Mouse (Mus musculus) forebrain, embryonic 11.5 days (tissue): ENCODE measurements around the gene Mllt1. TPM values are rescaled to one million over a fixed set of nuclear protein-coding genes. Genes with fewer than 3 reads are reported as not detected.

Experiments
- ATAC-seq: fragments of 200-750 bp; cut with Nextera tagmentation; replicated peaks from 2 replicates; pipeline ENCODE4 v1.8.0; 2017; ENCODE audit warnings: moderate TSS enrichment; ENCODE audit not compliant: low FRiP score
- DNase-seq: peaks from one replicate; pipeline ENCODE4 v3.0.0-alpha.2; 2017; ENCODE audit warnings: low spot score
- H3K27ac ChIP-seq: fragments of 300-500 bp; sonication (generic); 2 replicates; pipeline ENCODE4 v1.5.1; 2014; ENCODE audit warnings: low read depth, low read length
- H3K27me3 ChIP-seq: fragments of 300-500 bp; sonication (generic); 2 replicates; pipeline ENCODE4 v1.6.1; 2014; ENCODE audit warnings: mild to moderate bottlenecking, low read length, mixed read lengths; ENCODE audit not compliant: control insufficient read depth, insufficient read depth
- H3K36me3 ChIP-seq: fragments of 300-500 bp; sonication (generic); 2 replicates; pipeline ENCODE4 v1.6.1; 2014; ENCODE audit warnings: mild to moderate bottlenecking, low read length, moderate library complexity, mixed read lengths; ENCODE audit not compliant: control insufficient read depth, insufficient read depth
- H3K4me1 ChIP-seq: fragments of 300-500 bp; sonication (generic); replicated peaks from 2 replicates; pipeline ENCODE4 v1.6.1; 2014; ENCODE audit warnings: low read length, mixed read lengths; ENCODE audit not compliant: control insufficient read depth, insufficient read depth
- H3K4me2 ChIP-seq: fragments of 300-500 bp; sonication (generic); 2 replicates; pipeline ENCODE4 v1.6.1; 2014; ENCODE audit warnings: low read depth, mild to moderate bottlenecking, low read length, moderate library complexity, mixed read lengths; ENCODE audit not compliant: severe bottlenecking
- H3K4me3 ChIP-seq: fragments of 300-500 bp; sonication (generic); 2 replicates; pipeline ENCODE4 v1.5.1; 2014; ENCODE audit warnings: low read depth, low read length
- H3K9ac ChIP-seq: fragments of 300-500 bp; sonication (generic); 2 replicates; pipeline ENCODE4 v1.6.1; 2014; ENCODE audit warnings: low read length
- H3K9me3 ChIP-seq: fragments of 300-500 bp; sonication (generic); 2 replicates; pipeline ENCODE4 v1.6.1; 2016; ENCODE audit warnings: low read length, mixed read lengths; ENCODE audit not compliant: control insufficient read depth
- WGBS: fragments of 180-500 bp; shearing (Covaris S2); extraction: QIAGEN DNeasy Blood & Tissue Kit; methylation state at CpG from one replicate; pipeline ENCODE4 v1.1.7; 2014; 5-methylcytosine and 5-hydroxymethylcytosine counted together
- polyA plus RNA-seq: library from polyadenylated mRNA; unstranded; fragments of >200 nt; fragmentation: Nextera tagmentation; extraction: Ambion mirVana; gene quantifications from 2 replicates; pipeline ENCODE4 v1.2.1, GENCODE M21; 2014

Mllt1 gene
- polyA plus RNA-seq, 1 experiment from 2014 or later = 56.7 TPM

- Histone ChIP-seq H3K4me1 (no peaks in the 10 kb centered on the region), H3K4me2 (no peak overlapping the region), H3K4me3 (no peak overlapping the region), H3K9me3 (no peaks in the 10 kb centered on the region), H3K36me3 (no peaks in the 10 kb centered on the region), H3K27me3 (no peaks in the 10 kb centered on the region), H3K27ac (no peak overlapping the region), H3K9ac (no peak overlapping the region)
- WGBS = 66% methylated on average over 13 of the region's 14 CpGs
- ATAC-seq (no peak), DNase-seq (peak; percentile 41)
Measured at GRCm38 (mm10) chr17:56973956-56974707, 38.9 kb upstream of the Mllt1 start.

DNA sequence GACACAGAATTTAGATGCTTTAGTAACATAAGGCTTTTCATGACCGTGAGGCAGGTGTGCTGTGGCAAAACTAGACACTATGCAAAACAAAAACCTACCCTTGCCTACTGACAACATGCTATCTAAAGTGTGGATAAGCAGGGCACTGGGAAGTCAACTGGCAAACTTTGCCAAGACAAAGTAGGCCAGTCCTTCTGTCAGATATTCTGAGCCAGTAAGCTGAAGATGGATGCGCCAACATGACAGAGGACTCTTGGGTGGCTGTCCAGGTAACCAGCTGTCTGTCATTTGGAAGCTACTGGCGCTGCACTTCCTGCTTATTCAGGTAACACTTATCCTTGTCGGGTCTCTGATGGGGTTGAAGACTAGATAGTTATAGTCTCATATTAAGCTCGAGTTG, 34.9 kb upstream of the Mllt1 start:
- Histone ChIP-seq H3K4me2 (no peak overlapping the region), H3K4me3 (no peak overlapping the region), H3K9me3 (no peaks in the 10 kb centered on the region), H3K36me3 (no peaks in the 10 kb centered on the region), H3K4me1 (no peaks in the 10 kb centered on the region), H3K27me3 (no peaks in the 10 kb centered on the region), H3K9ac (no peak overlapping the region), H3K27ac (no peak overlapping the region)
- ATAC-seq (no peak), DNase-seq (peak; percentile 15)
- 71% methylated on average over 5 of the region's 5 CpGs for WGBS

DNA sequence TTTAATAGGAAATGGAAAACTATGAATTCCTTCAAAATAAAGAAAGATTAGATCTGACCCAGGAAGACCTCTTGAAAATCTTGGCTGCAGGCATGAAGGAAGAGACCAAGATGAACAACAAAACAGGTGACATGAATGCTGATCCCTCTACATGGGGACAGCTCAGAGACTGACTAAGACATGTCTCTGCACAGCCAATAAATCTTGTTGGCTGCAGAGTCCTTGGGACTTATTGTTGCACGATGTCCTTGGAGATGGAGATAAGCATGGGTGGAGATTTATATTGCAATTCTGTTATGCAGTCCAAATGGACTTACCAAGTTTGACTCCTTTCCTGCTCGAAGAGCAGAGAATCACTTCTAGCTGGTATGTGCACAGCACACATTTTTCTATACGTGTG, 34.1 kb upstream of the Mllt1 start:
- WGBS = 74% methylated on average over 3 of the region's 3 CpGs
- no peak for ATAC-seq
- DNase-seq = no peak
- no peak overlapping the region for H3K9ac ChIP-seq
- no peak overlapping the region for H3K4me3 ChIP-seq
- no peaks in the 10 kb centered on the region for H3K9me3 ChIP-seq
- no peak overlapping the region for H3K27ac ChIP-seq
- no peaks in the 10 kb centered on the region for H3K4me1 ChIP-seq
- no peak overlapping the region for H3K4me2 ChIP-seq
- H3K36me3 ChIP-seq = no peaks in the 10 kb centered on the region
- H3K27me3 ChIP-seq = no peaks in the 10 kb centered on the region

DNA sequence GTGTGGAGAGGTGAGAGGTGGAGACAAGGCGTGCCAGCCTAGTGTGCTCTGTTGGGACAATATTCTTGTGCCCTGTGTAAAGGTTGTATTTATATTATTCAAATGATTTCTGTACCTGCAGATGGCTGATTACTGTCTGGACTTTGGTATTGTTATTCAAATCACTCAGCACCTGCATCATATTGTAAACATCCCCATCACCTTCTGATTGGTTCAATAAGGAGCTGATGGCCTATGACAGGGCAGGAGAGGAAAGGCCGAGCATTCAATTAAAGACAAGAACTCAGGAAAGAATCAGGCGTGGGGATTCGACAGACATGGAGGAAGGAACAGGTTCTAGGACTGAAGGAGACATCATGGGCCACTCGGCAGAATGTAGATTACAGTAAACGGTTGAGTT, 28.4 kb upstream of the Mllt1 start:
- WGBS = 80% methylated on average over 6 of the region's 6 CpGs
- H3K27ac ChIP-seq = no peak overlapping the region
- H3K4me1 ChIP-seq = no peaks in the 10 kb centered on the region
- no peak overlapping the region for H3K9ac ChIP-seq
- H3K9me3 ChIP-seq = no peaks in the 10 kb centered on the region
- DNase-seq (no peak), ATAC-seq (no peak)
- no peaks in the 10 kb centered on the region for H3K36me3 ChIP-seq
- no peaks in the 10 kb centered on the region for H3K27me3 ChIP-seq
- H3K4me3 ChIP-seq = no peak overlapping the region
- no peak overlapping the region for H3K4me2 ChIP-seq

DNA sequence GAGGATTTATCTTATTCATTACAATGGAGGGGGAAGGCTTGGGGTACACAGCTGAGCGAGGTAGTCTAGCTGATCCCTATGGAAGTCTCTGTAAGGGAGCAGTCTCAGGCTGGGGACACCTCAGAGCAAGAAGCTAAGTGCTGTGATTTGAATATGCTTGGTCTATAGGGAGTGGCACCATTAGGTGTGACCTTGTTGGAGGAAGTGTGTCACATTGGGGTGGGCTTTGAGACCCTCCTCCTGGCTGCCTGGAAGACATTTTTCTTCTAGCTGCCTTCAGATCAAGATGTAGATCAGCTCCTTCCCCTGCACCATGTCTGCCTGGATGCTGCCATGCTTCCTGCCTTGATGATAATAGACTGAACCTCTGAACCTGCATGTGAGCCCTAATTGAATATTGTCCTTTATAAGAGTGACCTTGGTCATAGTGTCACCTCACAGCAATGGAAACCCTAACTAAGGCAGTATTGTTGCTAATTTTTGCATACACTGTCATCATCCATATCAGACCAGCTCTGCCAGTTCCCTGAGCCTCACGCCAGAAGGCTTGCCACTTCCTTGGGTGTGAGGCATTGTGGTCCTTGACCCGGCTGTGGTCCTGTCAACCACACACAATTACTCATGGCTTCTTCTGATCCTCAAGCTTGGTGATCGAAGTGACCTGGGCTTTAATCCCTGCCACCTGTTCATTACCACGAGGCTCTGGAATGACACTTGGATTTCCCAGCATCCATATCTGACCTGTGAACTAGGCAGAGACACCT, 27.6 kb upstream of the Mllt1 start:
- H3K4me3 ChIP-seq = no peak overlapping the region
- H3K4me1 ChIP-seq = no peaks in the 10 kb centered on the region
- DNase-seq (peak; percentile 2), ATAC-seq (no peak)
- H3K27me3 ChIP-seq = no peaks in the 10 kb centered on the region
- H3K9me3 ChIP-seq = no peaks in the 10 kb centered on the region
- H3K27ac ChIP-seq = no peak overlapping the region
- no peak overlapping the region for H3K9ac ChIP-seq
- H3K36me3 ChIP-seq = no peaks in the 10 kb centered on the region
- H3K4me2 ChIP-seq = no peak overlapping the region
- WGBS = 79% methylated on average over 5 of the region's 5 CpGs

DNA sequence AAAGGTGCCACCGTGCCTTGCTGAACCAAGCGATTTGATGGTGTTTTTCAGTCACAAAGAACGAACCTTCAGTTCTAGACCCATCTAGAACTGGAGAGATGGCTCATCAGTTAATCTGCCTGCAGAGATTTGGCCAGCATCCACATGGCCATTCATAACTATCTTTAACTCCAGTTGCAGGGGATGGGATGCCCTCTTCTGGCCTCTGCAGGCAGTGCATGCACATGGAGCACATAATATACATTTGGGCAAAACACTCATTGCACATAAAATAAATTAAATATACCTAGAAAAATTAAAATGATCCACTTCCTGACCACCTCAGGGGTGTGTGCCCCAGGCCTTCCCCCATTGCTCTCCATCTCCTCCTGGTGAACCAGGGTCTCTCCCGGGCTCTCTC, 26.7 kb upstream of the Mllt1 start:
- Histone ChIP-seq H3K4me1 (no peaks in the 10 kb centered on the region), H3K36me3 (no peaks in the 10 kb centered on the region), H3K9me3 (no peaks in the 10 kb centered on the region), H3K4me2 (no peak overlapping the region), H3K27me3 (no peaks in the 10 kb centered on the region), H3K4me3 (no peak overlapping the region), H3K9ac (no peak overlapping the region), H3K27ac (no peak overlapping the region)
- WGBS = 88% methylated on average over 4 of the region's 4 CpGs
- no peak for DNase-seq
- no peak for ATAC-seq

- no peaks in the 10 kb centered on the region for H3K4me1 ChIP-seq
- ATAC-seq (no peak), DNase-seq (no peak)
- H3K4me2 ChIP-seq = no peak overlapping the region
- H3K9me3 ChIP-seq = no peaks in the 10 kb centered on the region
- no peak overlapping the region for H3K4me3 ChIP-seq
- no peak overlapping the region for H3K27ac ChIP-seq
- 83% methylated on average over 4 of the region's 4 CpGs for WGBS
- no peaks in the 10 kb centered on the region for H3K27me3 ChIP-seq
- no peak overlapping the region for H3K9ac ChIP-seq
- H3K36me3 ChIP-seq = no peaks in the 10 kb centered on the region
Measured at GRCm38 (mm10) chr17:56958667-56959066, 23.5 kb upstream of the Mllt1 start.

DNA sequence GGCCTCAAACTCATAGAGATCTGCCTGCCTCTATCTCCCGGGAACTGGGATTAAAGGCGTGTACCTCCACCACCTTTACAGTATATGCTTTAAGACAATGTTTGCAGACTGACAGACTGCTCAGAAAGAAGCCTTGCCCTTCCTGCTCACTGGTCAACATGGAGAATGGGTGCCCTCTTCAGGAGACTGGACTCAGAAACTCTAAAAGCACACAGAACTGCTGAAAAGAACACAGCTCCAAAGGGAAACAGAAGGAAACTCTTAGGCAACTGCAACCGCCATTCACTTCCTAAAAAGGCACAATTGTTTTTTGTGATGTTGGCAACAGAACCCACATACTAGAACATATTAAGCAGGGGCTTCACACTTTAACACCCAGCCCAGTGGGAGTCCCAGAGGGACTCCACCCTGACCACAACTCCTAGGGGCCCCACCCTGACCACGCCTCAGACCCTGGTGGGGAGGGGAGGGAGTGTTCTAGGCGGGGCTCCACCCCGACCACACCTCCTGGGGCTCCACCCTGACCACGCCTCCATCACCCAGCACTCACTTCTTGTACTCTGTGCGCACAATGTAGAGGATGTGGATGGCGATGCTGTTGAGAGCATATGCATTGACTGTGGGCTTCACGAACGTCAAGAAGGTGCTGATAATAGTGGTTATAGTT, 22.7 kb upstream of the Mllt1 start:
- Histone ChIP-seq H3K27me3 (no peaks in the 10 kb centered on the region), H3K9me3 (no peaks in the 10 kb centered on the region), H3K4me1 (no peaks in the 10 kb centered on the region), H3K36me3 (no peaks in the 10 kb centered on the region), H3K9ac (no peak overlapping the region), H3K27ac (no peak overlapping the region), H3K4me2 (no peak overlapping the region), H3K4me3 (no peak overlapping the region)
- 39% methylated on average over 11 of the region's 11 CpGs for WGBS
- DNase-seq (peak; percentile 53), ATAC-seq (no peak)
